Mouse (Mus musculus): ENCODE measurements at regions not wholly inside any gene's neighbourhood (a gene's known extent, or its start where the extent isn't known, plus 50 kb on each side); places are given as distances from the start of the nearest gene placed in this dataset.
"Not testable (repeated sequence)": the region's sequence is repeated elsewhere in the genome, so short reads cannot be mapped to it uniquely, and the experiment has no call there.

DNA sequence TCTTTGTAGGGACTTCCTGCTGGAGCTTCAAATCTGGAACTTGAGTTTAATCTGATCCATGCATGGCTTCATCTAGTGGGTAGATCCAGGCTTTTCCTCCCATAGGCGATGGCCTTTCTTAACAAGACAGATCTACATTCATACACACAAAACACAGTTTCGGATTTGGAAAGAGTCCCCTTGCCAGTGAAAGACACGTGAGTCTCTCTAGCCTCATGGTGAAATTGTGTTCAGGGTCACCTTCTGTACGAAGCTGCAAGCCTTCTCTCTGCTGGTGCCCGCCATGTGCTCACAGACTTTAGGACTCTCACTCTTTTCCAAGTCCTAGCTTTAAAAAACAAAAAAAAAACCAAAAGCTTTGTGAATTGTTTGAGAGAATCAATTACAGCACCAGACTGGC, 51.4 kb upstream of the Dlx2 start:
- CTCF ChIA-PET = interaction anchor here (0.7 to 1.1 kb wide), 2 partner anchors 216 to 218 kb away, joined by 3 to 4 read pairs; no protein-coding TSS in a partner anchor

DNA sequence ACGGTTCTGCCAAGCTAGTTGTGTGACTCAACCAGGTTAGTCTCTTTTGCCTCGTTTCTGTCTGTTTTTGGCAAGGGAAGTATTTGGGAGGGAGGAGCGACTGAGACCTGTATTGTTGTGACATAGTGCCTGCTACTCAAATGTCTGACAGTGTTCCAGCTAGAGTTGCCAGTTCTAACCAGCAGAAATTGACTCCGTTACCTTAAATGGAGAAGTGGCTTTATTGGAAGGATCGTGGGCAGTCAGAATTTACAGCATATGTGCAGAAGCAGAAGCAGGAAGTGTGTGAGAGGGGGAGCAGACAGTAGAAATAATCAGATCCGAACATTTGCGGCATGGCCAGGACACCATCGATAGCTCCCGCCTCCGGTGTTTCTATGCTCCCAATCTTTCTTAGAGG, 51.8 kb upstream of the Dlx2 start:
- CTCF ChIA-PET = interaction anchor here (0.5 to 1.1 kb wide), 2 partner anchors 118 to 216 kb away, joined by 3 to 4 read pairs; no protein-coding TSS in a partner anchor

DNA sequence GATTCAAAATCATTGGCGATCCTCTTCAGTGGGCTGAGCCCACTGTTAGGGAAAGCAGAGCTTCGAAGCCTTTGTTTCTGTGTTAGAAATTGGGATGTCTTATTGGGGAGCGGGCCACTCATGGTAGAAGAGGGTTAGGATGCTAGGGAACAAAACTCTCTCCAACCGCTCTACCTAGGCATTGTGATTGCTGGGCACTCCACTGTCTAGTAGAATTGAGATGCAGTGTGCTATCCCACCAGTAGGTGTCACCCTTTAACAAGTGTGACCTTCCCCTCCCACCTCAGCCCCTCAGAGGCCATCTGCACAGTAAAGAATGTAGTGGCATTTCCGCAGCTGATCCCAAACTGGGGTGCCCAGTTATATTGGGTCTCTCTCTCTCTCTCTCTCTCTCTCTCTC, 52.2 kb upstream of the Dlx2 start:
- CTCF ChIA-PET = interaction anchor here (0.5 to 1.1 kb wide), 2 partner anchors 117 to 215 kb away, joined by 3 to 4 read pairs; no protein-coding TSS in a partner anchor

DNA sequence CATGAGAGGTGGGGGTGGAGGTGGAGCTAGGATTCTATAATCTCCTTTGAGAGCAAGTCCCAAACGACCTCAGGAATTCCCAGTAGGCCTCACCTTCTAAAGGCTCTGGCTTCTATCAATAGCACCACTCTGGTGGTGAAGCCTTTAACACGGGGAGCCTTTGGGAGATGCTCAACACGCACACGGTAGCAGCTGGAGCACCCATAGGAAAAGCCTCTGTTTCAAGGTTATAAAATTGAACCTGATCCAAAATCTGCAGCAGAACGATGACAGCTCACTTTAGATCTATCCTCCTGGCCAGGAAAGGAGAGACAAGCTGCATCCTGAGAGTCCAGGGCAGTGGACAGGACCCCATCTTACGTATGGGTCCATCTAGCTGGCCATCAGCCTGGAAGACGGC, 53.7 kb upstream of the Dlx2 start:
- CTCF ChIA-PET = interaction anchor here (0.6 kb wide), 2 partner anchors 80 to 216 kb away, joined by 3 read pairs; no protein-coding TSS in a partner anchor

DNA sequence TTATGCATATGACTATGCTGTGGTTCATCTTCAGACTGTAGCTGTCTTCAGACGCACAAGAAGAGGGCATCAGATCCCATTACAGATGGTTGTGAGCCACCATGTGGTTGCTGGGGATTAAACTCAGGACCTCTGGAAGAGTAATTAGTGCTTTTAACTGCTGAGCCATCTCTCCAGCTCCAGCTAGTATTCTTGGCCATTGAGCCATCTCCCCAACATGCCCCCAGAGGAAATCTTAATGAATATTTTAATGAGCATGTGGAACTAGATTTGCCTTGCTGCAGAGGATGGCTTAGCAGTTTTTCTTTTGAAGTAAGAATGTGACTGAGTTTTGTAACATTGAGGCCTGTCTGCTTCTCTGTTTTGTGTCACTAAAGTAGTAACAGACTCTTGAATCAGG, 54.4 kb upstream of the Dlx2 start:
- CTCF ChIA-PET = interaction anchor here (0.6 to 0.7 kb wide), 2 partner anchors 212 to 353 kb away, joined by 3 read pairs; no protein-coding TSS in a partner anchor

DNA sequence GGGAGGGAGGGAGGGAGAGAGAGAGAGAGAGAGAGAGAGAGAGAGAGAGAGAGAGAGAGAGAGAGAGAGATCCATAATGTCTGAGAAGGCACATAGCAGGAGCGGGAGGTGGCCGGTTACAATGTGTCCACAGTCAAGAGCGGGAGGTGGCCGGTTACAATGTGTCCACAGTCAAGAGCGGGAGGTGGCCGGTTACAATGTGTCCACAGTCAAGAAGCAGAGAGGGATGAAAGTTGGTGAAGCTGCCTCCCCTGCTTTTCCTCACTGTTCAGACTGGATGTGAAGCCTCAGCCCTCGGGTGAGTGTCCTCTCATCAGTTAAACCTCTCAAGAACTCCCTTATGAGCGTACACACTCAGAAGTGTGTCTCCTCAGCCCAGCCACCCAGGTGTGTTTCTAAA, 57.2 kb upstream of the Dlx2 start:
- CTCF ChIA-PET = not testable (repeated sequence)

DNA sequence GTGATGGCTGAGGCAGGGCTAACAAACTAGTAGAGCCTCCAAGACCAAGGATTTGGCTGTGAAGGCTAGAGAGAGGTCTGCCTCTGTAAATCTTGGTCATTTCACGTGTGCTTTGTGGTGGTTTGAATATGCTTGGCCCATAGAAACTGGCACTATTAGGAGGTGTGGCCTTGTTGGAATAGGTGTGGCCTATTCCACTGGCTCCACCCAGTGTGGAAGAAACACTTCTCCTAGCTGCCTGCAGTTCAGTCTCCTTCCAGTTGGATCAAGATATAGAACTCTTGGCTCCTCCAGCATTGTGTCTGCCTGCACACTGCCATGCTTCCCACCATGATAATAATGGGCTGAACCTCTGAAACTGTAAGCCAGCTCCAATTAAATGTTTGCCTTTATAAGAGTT, 59.1 kb upstream of the Dlx2 start:
- CTCF ChIA-PET = no interaction called here

DNA sequence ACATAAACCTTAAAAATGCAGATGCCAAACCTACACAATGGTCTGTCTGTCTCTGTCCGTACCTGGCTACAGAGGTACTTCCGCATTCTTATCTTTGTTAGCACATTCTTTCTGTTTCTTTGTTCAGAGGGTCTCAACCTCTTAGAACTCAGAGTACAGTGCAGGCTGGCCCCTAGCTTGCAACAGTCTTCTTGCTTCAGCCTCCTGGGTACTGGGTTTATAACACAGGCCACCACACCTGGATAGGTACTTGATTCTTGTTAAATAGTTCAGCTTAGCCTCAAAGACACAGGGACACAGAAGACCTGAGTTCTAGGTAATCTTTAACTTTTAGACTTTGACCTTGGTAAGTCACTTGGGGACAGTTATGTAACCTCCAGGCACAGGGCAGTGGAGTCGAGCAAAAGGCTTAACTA, 60.5 kb upstream of the Dlx2 start:
- CTCF ChIA-PET = no interaction called here

DNA sequence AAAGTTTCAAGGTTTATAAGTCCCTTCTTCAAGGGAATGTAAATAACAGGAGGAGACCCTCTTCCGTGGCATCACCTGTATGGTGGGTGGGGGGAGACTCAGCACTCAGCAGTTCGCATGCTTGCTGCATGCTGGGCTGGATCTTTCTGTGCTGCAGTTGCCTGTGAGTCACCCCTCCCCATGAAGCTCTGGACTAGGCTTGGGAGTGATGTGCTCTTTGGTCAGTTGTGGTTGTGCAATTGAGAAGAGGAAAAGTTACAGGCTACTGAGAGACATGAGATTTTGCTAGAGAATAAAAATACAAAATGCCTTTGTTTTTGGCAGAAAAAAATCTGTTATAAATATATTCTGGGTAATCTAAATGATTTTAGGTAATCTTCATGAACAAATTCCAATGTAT, 66.7 kb upstream of the Dlx2 start:
- CTCF ChIA-PET = no interaction called here

DNA sequence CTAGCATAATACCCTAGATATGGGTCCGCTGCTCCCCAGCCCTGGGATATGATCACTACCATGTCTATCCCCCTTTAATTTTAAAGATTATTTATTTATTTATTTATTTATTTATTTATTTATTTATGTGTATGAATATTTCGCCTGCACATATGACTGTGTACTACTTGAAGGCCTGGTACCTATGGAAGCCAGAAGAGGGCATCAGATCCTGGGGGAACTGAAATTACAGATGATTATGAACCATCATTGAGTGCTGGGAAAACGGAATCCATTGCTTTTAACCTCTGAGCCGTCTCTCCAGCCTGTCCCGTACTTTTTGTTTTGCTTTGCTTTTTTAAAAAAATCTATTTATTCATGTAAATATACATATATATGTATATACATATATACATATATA, 70.0 kb upstream of the Dlx2 start:
- CTCF ChIA-PET = no interaction called here

DNA sequence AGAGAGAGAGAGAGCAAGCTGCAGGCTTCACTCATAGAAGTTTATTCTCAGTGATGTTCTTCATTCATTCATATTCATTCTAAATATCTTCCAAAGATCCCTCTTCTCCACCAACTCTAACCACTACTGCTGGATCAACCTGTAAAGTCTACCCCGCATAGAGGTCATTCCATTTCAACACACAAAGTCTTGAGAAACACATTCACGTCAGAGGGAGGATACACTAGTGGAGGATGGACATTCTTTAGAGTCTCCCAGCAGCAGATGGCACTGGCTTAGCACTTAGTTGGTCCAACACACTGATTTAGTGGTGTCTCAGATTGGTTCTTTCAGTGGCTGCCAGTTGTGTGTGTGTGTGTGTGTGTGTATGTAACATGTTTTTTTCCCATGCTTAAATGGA, 74.9 kb upstream of the Dlx2 start:
- CTCF ChIA-PET = no interaction called here

DNA sequence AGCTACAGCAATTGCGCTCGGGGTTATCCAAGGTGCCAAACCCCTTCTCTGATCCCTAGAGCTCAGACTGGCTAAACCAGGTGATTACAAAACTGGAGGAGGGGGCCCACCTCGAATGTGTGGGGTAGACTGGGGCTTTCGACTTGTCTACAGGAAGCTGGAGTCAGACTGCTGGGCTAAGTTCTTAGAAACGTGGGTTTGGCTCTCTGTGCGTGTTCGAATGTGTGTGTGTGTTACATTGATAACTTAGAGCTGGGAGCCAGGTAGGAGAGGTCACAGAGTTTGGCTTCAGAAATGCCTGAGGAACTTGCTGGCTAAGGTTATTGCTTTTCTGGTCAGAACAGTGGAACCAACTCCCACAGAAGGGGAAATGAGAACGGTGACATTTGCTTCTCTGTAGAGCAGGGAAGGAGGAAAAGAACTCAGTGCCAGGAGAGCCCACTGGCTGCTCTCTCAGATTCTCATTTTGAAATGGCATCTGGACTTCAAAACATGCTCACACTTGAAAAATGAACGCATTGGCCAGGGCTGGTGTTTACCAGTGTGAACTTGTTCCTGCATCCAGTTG, 76.1 kb upstream of the Dlx2 start:
- CTCF ChIA-PET = no interaction called here

DNA sequence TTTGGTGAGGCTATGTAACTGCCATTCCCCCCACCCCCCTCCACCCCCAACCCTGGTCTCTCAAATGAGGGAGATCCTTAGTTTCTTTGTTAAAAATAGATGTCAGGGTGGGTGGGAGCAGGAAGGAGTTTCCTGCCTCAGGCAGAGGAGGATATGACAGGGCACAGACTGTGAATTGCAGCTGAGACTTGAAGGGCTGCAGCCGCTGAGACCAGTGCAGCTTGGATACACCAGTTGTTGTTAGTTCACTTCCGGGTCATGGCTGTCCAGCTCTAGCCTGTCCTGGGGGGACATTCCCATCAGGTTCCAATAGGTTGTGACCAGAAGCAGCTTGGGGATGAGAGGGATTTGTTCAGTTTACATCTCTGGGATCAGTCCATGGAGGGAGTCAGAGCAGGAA, 76.6 kb upstream of the Dlx2 start:
- CTCF ChIA-PET = no interaction called here

DNA sequence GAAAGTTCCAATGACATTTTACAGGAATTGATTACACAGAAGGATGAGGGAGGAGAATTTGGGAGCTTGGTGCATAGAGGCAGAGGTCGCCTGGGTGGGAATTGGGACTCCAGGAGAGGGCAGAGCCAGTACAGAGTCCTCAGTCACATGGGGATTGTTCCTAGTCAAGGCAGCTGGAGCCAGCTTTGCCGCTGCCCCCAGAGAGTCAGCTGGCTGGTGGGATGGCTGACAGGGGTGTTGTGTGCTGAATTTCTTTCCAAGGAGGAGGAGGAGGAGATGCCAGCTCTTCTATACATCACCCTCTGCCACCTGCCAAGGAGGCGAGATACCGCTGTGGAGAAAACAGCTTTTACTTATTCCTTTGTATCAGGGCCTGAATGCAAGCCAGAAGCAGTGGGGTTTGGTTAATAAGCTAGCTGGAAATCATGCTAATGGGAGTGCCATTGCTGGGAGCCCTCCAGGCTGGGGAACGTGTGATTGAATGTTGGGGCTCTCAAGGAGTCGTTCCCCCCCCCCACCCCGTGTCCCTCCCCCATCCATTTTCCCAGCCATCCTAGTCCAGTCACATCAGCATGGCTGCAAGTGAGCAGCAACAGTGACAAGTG, 78.8 kb upstream of the Dlx2 start:
- CTCF ChIA-PET = no interaction called here

DNA sequence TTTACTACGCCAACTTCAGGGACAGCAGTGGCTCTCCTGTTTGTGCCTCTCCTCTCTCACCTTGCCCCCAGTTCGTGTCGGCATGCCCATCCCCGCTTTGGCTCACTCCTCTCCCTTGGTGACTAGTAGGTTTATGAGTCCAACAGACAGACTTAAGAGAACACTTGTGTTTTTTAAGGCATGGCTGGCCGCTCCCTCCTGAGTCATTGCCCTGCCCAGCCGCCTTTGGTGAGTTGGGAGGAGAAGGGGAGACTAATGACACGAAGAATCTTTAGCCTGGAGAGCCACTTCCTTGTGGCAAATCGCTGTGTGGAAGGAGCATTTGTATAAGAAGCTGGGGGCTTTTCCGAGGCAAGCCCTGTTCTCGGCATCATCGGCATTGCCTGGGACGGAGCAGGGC, 79.8 kb upstream of the Dlx2 start:
- CTCF ChIA-PET = no interaction called here

DNA sequence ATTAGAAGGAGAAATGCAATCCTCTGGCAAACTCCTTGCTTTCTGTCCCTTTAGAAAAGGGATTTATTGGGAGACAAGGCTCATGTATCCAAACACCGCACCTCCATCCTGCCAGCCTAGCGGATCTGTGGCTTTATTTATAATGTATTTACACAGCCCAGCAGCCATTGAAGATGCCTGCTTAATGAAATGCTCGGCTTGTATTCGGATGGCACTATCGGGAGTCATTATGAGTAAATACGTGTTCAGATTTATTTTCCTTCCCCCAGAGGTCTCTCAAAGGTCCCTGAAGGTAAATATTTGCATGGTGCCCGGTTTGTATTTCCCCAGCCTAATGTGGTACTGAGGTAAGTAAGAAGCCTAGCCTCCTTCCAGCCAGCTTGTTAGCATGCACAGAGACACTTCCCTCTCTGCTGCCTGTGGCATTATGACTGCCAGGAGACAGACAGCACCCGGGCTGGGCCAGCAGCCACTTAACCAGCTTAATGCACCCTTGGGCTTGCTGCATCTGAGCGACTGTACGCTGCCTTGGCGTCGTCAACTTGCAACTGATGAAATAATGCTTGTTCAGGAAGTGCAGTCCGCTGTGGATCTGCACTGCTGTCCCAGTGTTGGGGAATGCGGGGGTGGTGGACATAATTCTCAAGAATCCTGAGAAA, 80.7 kb upstream of the Dlx2 start:
- CTCF ChIA-PET = no interaction called here

DNA sequence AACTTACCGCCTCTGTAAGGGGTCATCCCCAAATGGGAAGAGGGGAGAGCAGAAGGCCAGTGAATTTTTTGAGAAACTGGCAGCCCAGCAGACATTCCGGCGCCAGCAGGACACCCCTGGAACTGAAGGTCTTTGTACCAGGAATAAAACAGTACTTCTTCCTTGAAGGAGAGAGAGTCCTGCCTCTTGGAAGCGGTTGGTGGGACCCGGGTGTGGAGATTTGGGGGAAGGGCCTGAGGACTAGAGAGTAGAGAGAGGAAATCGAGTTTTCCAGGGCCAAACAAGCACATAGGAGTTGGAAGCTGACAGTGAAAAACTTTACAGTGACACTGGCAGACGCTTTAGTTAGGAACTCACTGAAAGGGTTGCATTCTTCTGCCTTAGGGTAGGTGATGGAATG, 82.3 kb upstream of the Dlx2 start:
- CTCF ChIA-PET = interaction anchor here (0.6 kb wide), 1 partner anchor 130 kb away, joined by 12 read pairs; no protein-coding TSS in a partner anchor

DNA sequence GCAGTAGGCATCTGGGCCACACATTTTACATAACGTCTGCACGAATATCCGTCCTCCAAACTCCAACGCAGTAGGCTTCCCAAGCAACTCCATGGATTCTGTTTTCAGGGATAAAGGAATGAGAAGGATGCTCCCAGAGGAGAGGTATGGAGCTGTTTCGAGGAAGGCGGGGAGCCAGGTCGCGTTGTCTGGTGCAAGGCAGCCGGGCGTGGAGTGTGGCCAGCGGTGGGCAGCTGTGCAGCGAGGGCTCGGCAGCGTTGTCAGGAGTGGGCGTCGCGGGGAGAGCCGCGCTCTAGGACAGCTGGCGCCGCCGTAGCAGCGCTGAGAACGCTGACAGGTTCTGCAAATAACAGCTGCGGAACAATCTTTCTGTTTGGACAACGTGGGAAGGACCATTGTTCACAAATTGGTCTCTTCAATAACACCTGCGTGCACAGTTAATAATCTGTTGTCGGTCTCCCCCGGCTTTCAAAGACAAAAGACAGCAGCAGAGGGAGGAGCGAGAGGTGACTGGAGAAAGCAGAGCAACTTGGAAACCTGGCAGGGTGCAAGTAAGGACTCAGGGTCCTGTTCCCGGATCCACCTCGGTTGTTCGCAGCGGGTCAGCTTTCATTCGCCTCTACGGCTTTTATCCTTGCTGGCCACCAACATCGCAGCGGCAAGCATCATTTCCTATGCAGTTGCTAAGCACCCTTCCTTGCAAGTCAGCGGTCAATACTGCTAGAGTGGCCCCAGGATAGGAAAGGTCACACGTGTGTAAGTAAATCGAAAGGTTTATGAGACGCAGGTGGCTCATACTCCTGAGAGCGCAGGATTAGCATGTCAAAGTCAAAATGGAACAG, 83.0 kb upstream of the Dlx2 start:
- CTCF ChIA-PET = interaction anchor here (0.6 kb wide), 1 partner anchor 129 kb away, joined by 12 read pairs; no protein-coding TSS in a partner anchor

DNA sequence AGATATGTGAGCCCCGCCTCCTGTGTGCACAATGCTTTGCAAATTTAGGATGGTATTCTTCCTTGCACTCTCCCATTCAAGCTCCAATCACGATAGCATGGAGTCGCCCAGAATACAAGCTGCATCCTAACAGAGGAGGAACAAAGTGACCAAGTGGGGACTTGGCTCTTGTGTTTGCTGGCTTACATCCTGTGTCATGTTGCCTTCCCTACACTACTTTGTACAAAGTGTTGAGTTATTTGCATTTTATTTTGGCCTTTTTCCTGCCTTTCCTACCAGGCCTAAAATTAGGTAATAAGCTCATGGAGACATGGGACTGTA, 83.5 kb upstream of the Dlx2 start:
- CTCF ChIA-PET = no interaction called here

DNA sequence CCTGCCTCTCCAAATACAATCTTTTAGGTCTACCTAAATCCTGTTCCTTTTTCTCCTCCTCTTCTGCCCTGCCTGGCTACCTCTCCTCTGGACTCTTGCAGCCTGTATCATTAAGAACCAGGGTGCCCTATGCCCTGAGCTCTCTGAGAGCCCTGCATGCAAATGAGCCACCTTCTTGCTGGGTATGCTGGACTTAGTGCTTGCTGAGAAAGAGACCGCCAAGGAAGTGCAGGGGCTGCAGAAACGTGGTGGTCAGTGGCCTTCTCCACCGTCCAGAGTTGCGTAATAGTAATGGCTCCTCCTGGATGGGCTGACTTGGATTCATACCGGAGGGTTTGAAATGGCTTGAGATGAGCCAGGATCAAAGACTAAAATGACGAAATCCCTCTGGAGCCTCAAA, 86.9 kb upstream of the Dlx2 start:
- CTCF ChIA-PET = no interaction called here

DNA sequence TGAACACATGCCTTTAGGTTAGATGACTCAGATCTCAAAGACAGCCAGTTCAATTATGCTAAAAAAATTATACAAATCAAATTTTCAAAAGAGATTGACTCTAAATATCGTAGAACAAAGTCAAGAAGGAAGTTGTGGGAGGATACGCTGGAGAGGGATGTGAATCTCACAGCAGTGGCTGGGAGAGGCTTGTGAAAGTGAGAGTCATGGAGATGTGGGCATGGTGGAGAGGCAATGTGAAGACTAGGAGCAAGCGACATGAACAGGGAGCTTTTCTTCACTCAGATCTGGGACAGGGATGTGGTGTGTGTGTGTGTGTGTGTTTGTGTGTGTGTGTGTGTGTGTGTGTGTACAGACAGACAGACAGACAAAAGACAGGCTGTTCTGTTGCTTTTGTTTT, 87.9 kb upstream of the Dlx2 start:
- CTCF ChIA-PET = no interaction called here

DNA sequence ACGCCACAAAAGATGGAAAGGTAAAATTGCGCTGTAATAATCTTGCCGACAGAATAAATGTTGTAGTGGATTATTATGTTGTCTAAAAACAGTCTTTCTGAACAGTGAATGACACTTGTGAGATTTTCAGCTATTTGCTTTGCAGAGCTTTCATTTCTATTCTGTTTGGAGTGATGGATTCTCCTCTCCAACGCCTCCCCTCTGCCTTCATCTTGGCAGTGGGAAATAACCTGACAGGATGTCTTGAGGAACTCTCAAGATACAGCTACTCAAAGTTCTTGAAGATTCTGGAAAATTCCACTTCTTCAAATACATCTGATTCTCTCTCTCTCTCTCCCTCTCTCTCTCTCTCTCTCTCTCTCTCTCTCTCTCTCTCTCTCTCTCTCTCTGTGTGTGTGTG, 89.6 kb upstream of the Dlx2 start:
- CTCF ChIA-PET = no interaction called here

DNA sequence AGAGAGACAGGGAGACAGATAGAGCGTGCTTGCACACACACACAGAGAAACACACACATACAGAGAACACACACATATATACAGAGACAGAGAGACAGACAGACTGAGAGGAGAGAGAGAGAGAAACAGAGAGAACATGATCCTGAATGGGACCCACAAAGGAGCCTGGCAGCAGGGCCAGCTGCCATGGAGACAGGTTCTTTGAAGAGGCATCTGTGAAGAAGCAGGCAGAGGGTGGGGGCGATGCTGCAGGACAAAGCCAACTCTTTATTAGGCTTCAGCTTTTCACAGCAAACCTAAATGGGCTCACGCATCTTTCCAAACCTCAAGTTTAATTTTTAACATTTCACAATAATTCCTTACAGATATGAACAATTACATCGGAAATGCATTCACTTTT, 90.0 kb upstream of the Dlx2 start:
- CTCF ChIA-PET = no interaction called here
